Mouse (Mus musculus) frontal cortex, adult 2 months (tissue): ENCODE results near the gene Orm1. TPM values are rescaled to one million over a fixed set of nuclear protein-coding genes. Genes with fewer than 3 reads are reported as not detected.

ENCODE experiments used
- polyA plus RNA-seq: library from polyadenylated mRNA; depleted of rRNA; stranded (reverse); fragments of >200 nt; gene quantifications from 2 replicates; pipeline ENCODE4 v1.2.3, GENCODE M21; 2012; rRNA removed

Gene Orm1
- polyA plus RNA-seq, 1 experiment = 0.12 TPM

Other genes starting within 250 kb of the Orm1 start
- 0.11 and 0.56 TPM in 2 replicates for gene Ambp, start 189.8 kb upstream of the Orm1 start, polyA plus RNA-seq
- gene Kif12, start 172.4 kb upstream of the Orm1 start, polyA plus RNA-seq = not detected in 2 replicates
- gene Col27a1, start 130.6 kb upstream of the Orm1 start, polyA plus RNA-seq = 6.6 and 8.0 TPM in 2 replicates
- not detected in 2 replicates for gene Orm3, start 11.6 kb downstream of the Orm1 start, polyA plus RNA-seq
- gene Orm2, start 17.9 kb downstream of the Orm1 start, polyA plus RNA-seq = 0.15 TPM in 1 of 2 replicates, not detected in the other
- 2.7 and 3.1 TPM in 2 replicates for gene Akna, start 58.8 kb downstream of the Orm1 start, polyA plus RNA-seq
- 38.7 and 44.1 TPM in 2 replicates for gene Whrn, start 151.4 kb downstream of the Orm1 start, polyA plus RNA-seq
- gene Atp6v1g1, start 200.2 kb downstream of the Orm1 start, polyA plus RNA-seq = 133 and 138 TPM in 2 replicates
- 10.3 and 11.6 TPM in 2 replicates for gene Tmem268, start 214.2 kb downstream of the Orm1 start, polyA plus RNA-seq